Mouse (Mus musculus): Measurements from ENCODE around the gene Agbl4.

Agbl4 gene

GRCm38 (mm10) chr4:111256931-111257330 lies 859.5 kb downstream of the Agbl4 start:
- DNase-seq (ENCODE audit: low read depth, low spot score) = no peak

DNA sequence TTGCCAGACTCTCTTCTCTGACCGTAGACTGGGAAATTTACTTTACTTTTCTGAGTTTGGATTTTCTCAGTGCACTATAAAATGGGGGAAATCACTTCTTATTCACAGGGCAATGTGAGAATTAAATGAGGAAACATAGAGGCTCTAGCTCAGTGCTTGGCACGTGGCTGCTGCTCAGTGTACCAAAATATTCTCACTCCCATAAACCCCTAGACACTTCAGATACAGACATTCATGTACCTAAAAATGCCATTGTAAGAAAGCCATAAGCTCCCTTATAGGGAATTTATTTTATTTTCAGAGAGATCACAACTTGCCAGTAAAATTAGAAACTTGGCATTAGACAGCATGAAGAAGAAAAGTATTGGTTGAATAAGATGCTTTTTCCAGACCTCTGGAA lies 883.5 kb downstream of the Agbl4 start:
- no peak for DNase-seq (ENCODE audit: low read depth, low spot score)

DNA sequence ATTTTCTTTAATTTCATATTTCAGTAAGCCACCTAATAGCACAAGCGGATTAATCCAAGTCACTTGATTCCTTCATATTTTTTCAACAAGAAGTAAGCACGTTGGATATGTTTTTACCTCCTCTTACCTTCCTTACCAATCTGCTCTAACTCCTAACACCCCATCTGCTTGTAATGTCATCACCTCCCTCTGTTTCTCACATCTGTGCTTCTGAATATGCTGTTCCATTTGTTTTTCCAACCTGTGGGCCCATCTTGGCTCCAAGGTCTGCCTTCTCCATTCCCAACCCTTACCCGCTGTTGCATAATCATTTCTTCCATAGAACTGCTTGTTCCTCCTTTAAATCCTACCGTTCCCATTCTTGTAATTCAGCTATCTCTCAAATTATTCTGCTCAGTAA lies 884.4 kb downstream of the Agbl4 start:
- DNase-seq (ENCODE audit: low read depth, low spot score) = no peak

GRCm38 (mm10) chr4:111284625-111285024 lies 887.2 kb downstream of the Agbl4 start:
- DNase-seq (ENCODE audit: low read depth, low spot score) = no peak

DNA sequence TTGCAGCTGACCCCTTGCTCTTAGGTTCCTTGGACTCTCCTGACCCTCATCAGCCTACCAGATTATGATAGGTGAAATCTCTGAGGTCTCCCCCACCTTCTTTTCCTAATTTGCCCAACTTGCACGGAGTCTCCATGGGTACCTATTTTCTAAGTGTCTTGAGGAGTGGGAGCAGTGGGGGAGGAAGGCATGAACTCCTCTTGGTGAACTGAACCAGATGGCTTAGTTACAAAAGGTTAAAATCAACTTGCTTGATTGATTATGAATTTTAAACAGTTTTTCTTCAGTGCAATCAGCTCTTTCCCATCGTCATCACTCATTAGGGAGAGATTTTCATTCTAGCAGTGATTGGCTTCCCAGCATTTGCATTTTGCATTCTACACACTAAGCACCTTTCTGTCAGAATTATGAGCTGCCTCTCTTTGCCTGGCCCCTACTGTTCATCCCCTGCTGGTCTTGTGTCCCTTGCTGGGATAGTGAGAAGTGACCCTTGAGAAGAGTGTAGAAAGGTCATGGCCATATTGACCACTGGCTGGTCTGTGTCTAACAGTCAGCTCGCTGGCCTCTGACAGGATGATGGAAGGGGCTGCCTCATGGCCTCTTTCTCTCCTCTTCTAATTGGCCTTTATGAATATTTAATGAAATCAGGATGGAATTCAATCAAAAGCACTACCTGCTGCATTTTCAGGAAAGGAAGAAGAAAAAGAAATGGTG lies 897.2 kb downstream of the Agbl4 start:
- DNase-seq (ENCODE audit: low read depth, low spot score) = no peak

- DNase-seq (ENCODE audit: low read depth, low spot score) = no peak
These were observed 909.1 kb downstream of the Agbl4 start for GRCm38 (mm10) chr4:111306518-111306917.

GRCm38 (mm10) chr4:111307166-111307565 lies 909.7 kb downstream of the Agbl4 start:
- DNase-seq (ENCODE audit: low read depth, low spot score) = no peak

- no peak for DNase-seq (ENCODE audit: low read depth, low spot score)
These were observed 910.2 kb downstream of the Agbl4 start for GRCm38 (mm10) chr4:111307633-111308032.

GRCm38 (mm10) chr4:111308572-111309288 lies 911.3 kb downstream of the Agbl4 start:
- DNase-seq (ENCODE audit: low read depth, low spot score) = no peak

- no peak for DNase-seq (ENCODE audit: low read depth, low spot score)
These were observed 929.6 kb downstream of the Agbl4 start for GRCm38 (mm10) chr4:111327094-111327493.

- peak; percentile 48 for DNase-seq (ENCODE audit: low read depth, low spot score)
These were observed 930.4 kb downstream of the Agbl4 start for GRCm38 (mm10) chr4:111327760-111328373.

GRCm38 (mm10) chr4:111329501-111329900 lies 932.0 kb downstream of the Agbl4 start:
- DNase-seq (ENCODE audit: low read depth, low spot score) = no peak

DNA sequence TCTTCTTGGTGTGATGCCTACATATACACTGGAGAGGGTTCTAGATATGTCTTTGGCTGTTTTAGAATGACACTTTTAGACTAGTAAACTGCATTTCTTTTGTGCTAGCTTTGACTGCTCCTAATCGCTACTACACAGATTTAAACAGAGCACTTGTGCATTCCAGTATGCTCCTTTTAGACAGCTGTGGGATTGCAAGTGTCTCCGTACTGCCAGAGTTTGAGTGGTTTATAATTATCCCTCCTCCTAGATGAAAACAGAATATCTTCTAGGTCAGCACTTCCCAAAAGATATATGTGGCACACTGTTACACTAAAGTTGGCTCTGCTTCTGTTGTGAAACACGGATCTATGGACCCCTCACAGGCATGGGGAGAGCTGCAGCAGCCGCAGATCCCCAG lies 935.4 kb downstream of the Agbl4 start:
- DNase-seq (ENCODE audit: low read depth, low spot score) = no peak

- DNase-seq (ENCODE audit: low read depth, low spot score) = no peak
These were observed 952.5 kb downstream of the Agbl4 start for GRCm38 (mm10) chr4:111349965-111350364.

GRCm38 (mm10) chr4:111350615-111351525 lies 953.4 kb downstream of the Agbl4 start:
- no peak for DNase-seq (ENCODE audit: low read depth, low spot score)

GRCm38 (mm10) chr4:111356584-111357115 lies 959.2 kb downstream of the Agbl4 start:
- no peak for DNase-seq (ENCODE audit: low read depth, low spot score)

DNA sequence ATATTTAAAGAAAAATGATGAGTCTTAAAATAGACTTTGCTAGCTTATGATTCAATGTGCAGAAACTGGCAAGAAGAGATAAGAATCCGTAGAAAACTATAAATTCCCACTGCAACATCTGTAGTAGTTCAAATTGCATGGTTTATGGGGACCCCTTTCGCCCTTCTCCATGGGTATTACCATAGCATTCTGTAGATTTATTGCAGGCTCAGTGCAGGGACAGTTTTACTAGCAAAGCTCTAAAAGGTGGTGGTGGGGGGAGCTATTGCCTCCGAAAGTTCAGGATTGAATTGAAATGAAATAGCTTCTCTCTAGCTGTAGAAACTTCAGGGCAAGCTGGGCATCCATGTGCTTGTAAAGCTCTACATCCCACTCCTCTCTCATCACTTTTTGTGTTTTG lies 959.7 kb downstream of the Agbl4 start:
- no peak for DNase-seq (ENCODE audit: low read depth, low spot score)

- no peak for DNase-seq (ENCODE audit: low read depth, low spot score)
These were observed 966.7 kb downstream of the Agbl4 start for GRCm38 (mm10) chr4:111364199-111364598.

GRCm38 (mm10) chr4:111367771-111368170 lies 970.3 kb downstream of the Agbl4 start:
- no peak for DNase-seq (ENCODE audit: low read depth, low spot score)

- DNase-seq (ENCODE audit: low read depth, low spot score) = no peak
These were observed 979.7 kb downstream of the Agbl4 start for GRCm38 (mm10) chr4:111377159-111377558.

- no peak for DNase-seq (ENCODE audit: low read depth, low spot score)
These were observed 980.6 kb downstream of the Agbl4 start for GRCm38 (mm10) chr4:111378071-111378470.
